Mouse (Mus musculus) stomach, postnatal 0 days (tissue): ENCODE results near the gene Trim28. TPM values are rescaled to one million over a fixed set of nuclear protein-coding genes. Genes with fewer than 3 reads are reported as not detected.

Experiments used
- ATAC-seq: fragments of 200-750 bp; cut with Nextera tagmentation; 2 replicates; pipeline ENCODE4 v1.8.0; 2017; ENCODE audit not compliant: low FRiP score, low TSS enrichment
- DNase-seq: peaks from one replicate; pipeline ENCODE4 v3.0.0-alpha.2; 2016; ENCODE audit warnings: low spot score
- H3K27ac ChIP-seq: fragments of 300-500 bp; sonication (generic); replicated peaks from 2 replicates; pipeline ENCODE4 v1.5.1; 2014; ENCODE audit warnings: mild to moderate bottlenecking, control low read depth
- H3K27me3 ChIP-seq: fragments of 300-500 bp; sonication (generic); 2 replicates; pipeline ENCODE4 v1.6.1; 2014; ENCODE audit warnings: low read length; ENCODE audit not compliant: control insufficient read depth, insufficient read depth
- H3K36me3 ChIP-seq: fragments of 300-500 bp; sonication (generic); 2 replicates; pipeline ENCODE4 v1.6.1; 2014; ENCODE audit warnings: low read length, mixed read lengths; ENCODE audit not compliant: control insufficient read depth, insufficient read depth
- H3K4me1 ChIP-seq: fragments of 300-500 bp; sonication (generic); replicated peaks from 2 replicates; pipeline ENCODE4 v1.6.1; 2014; ENCODE audit warnings: antibody characterized with exemption; ENCODE audit not compliant: control insufficient read depth, insufficient read depth
- H3K4me2 ChIP-seq: fragments of 300-500 bp; sonication (generic); replicated peaks from 2 replicates; pipeline ENCODE4 v1.6.1; 2014; ENCODE audit warnings: low read depth, mild to moderate bottlenecking, control low read depth, moderate library complexity
- H3K4me3 ChIP-seq: fragments of 300-500 bp; sonication (generic); 2 replicates; pipeline ENCODE4 v1.5.1; 2014; ENCODE audit warnings: low read depth, low read length, control low read depth
- H3K9ac ChIP-seq: fragments of 300-500 bp; sonication (generic); 2 replicates; pipeline ENCODE4 v1.6.1; 2014; ENCODE audit warnings: mild to moderate bottlenecking, low read length, control low read depth, mixed read lengths
- H3K9me3 ChIP-seq: fragments of 300-500 bp; sonication (generic); 2 replicates; pipeline ENCODE4 v1.6.1; 2016; ENCODE audit warnings: low read length; ENCODE audit not compliant: control insufficient read depth
- CTCF ChIP-seq: IDR thresholded peaks from 2 replicates; pipeline ENCODE4 v1.5.1; 2016; ENCODE audit warnings: antibody characterized with exemption, low read depth, mild to moderate bottlenecking, moderate library complexity
- EP300 ChIP-seq: optimal IDR thresholded peaks from 2 replicates; pipeline ENCODE3; 2016; ENCODE audit warnings: antibody characterized with exemption
- WGBS: fragments of 180-500 bp; shearing (Covaris S2); extraction: QIAGEN DNeasy Blood & Tissue Kit; methylation state at CpG from one replicate; pipeline ENCODE4 v1.1.7; 2014; 5-methylcytosine and 5-hydroxymethylcytosine counted together
- polyA plus RNA-seq: library from polyadenylated mRNA; unstranded; fragments of >200 nt; fragmentation: Nextera tagmentation; extraction: Ambion mirVana; gene quantifications from 2 replicates; pipeline ENCODE4 v1.2.1, GENCODE M21; 2015

Gene Trim28
- polyA plus RNA-seq, 1 experiment from 2014 or later = 93.7 TPM

- ATAC-seq (no peak), DNase-seq (no peak)
- Histone ChIP-seq H3K4me1 (no peaks in the 10 kb centered on the region), H3K9me3 (no peaks in the 10 kb centered on the region), H3K4me2 (no peak overlapping the region), H3K36me3 (peaks cover 8% of the 10 kb centered on the region), H3K9ac (no peak overlapping the region), H3K4me3 (no peak overlapping the region), H3K27ac (no peak overlapping the region), H3K27me3 (no peaks in the 10 kb centered on the region)
- WGBS = 79% methylated on average over 5 of the region's 5 CpGs
- TF ChIP-seq EP300 (no peak), CTCF (peak; percentile 32)
Observed at GRCm38 (mm10) chr7:13003380-13003779, 4.5 kb downstream of the Trim28 start.

- H3K9me3 ChIP-seq = no peaks in the 10 kb centered on the region
- no peak for DNase-seq
- no peaks in the 10 kb centered on the region for H3K4me1 ChIP-seq
- ATAC-seq = no peak
- 88% methylated on average over 17 of the region's 17 CpGs for WGBS
- no peaks in the 10 kb centered on the region for H3K27me3 ChIP-seq
- H3K36me3 ChIP-seq = peaks cover 8% of the 10 kb centered on the region
- H3K27ac ChIP-seq = no peak overlapping the region
- H3K4me3 ChIP-seq = no peak overlapping the region
- no peak overlapping the region for H3K4me2 ChIP-seq
- TF ChIP-seq CTCF = no peak
- TF ChIP-seq EP300 = no peak
- no peak overlapping the region for H3K9ac ChIP-seq
Observed at GRCm38 (mm10) chr7:13006011-13006410, 7.1 kb downstream of the Trim28 start.

- ATAC-seq = no peak
- H3K27me3 ChIP-seq = no peaks in the 10 kb centered on the region
- no peak for TF ChIP-seq CTCF
- no peaks in the 10 kb centered on the region for H3K9me3 ChIP-seq
- H3K9ac ChIP-seq = no peak overlapping the region
- peaks cover 8% of the 10 kb centered on the region for H3K36me3 ChIP-seq
- H3K4me3 ChIP-seq = no peak overlapping the region
- WGBS = 90% methylated on average over 10 of the region's 10 CpGs
- H3K4me1 ChIP-seq = no peaks in the 10 kb centered on the region
- H3K27ac ChIP-seq = no peak overlapping the region
- DNase-seq = no peak
- H3K4me2 ChIP-seq = no peak overlapping the region
Observed at GRCm38 (mm10) chr7:13006531-13006930, 7.6 kb downstream of the Trim28 start.

- 63% methylated on average over 57 of the region's 57 CpGs for WGBS
- Histone ChIP-seq H3K36me3 (peaks cover 8% of the 10 kb centered on the region), H3K4me1 (no peaks in the 10 kb centered on the region), H3K9me3 (no peaks in the 10 kb centered on the region), H3K4me3 (no peak overlapping the region), H3K9ac (no peak overlapping the region), H3K27me3 (no peaks in the 10 kb centered on the region), H3K27ac (no peak overlapping the region), H3K4me2 (no peak overlapping the region)
- DNase-seq (no peak), ATAC-seq (no peak)
- TF ChIP-seq EP300 (no peak), CTCF (no peak)
Observed at GRCm38 (mm10) chr7:13007341-13008092, 8.6 kb downstream of the Trim28 start.

- TF ChIP-seq CTCF (peak; percentile 91), EP300 (no peak)
- H3K27me3 ChIP-seq = no peaks in the 10 kb centered on the region
- no peaks in the 10 kb centered on the region for H3K9me3 ChIP-seq
- peak overlapping the region; percentile 93 for H3K27ac ChIP-seq
- peak overlapping the region; percentile 75 for H3K4me3 ChIP-seq
- H3K36me3 ChIP-seq = peaks cover 8% of the 10 kb centered on the region
- H3K4me2 ChIP-seq = peak overlapping the region; percentile 87
- DNase-seq = peak; percentile 93
- H3K9ac ChIP-seq = peak overlapping the region; percentile 83
- H3K4me1 ChIP-seq = no peaks in the 10 kb centered on the region
- peak; percentile 92 for ATAC-seq
- WGBS = under 1% methylated on average over 42 of the region's 42 CpGs
Observed at GRCm38 (mm10) chr7:13009143-13010004, 10.5 kb downstream of the Trim28 start.
